Mouse (Mus musculus) gastrocnemius, adult 18-20 months (tissue): ENCODE measurements around the gene Ano3. TPM values are rescaled to one million over a fixed set of nuclear protein-coding genes. Genes with fewer than 3 reads are reported as not detected.
"Not testable (repeated sequence)": the region's sequence is repeated elsewhere in the genome, so short reads cannot be mapped to it uniquely, and the experiment has no call there.

Experiments
- DNase-seq: peaks from one replicate; pipeline ENCODE4 v3.0.0; 2021; ENCODE audit warnings: low spot score
- long read RNA-seq, 2 experiments: library from polyadenylated mRNA; stranded (forward); transcript quantifications; one replicate each; pipeline ENCODE4 v2.0.0; 2021
- total RNA-seq, 2 experiments: library from RNA; stranded (reverse); gene quantifications; 2 replicates each; pipeline ENCODE4 v1.2.3; 2021

The Ano3 gene
- total RNA-seq: under 1 TPM; 0.05 to 0.07 TPM
- long read RNA-seq, experiment 1, partial matches to known transcripts: 0 of 1 reads
- long read RNA-seq, experiment 1, other reads (novel, unspliced or antisense): 1 of 1 reads
- long read RNA-seq, experiment 2: 0 reads

DNA sequence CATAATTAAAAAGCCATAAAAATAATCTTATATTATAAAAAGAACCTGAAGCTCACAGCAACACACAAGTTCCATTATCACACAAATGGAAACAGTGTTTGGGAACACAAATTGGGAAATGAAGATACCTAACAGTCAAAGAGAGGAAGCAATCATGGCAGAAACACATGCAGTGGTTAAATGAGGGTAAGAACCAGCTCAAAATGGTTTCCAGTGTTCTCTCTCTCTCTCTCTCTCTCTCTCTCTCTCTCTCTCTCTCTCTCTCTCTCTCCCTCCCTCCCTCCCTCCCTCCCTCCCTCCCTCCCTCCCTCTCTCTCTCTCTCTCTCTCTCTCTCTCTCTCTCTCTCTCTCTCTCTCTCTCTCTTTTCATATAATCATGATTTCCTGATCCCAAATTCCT is at the start of gene Ano3:
Gene Ano3, minus strand, starts transcription at position 101 of the 400 bp plus-strand sequence.
- DNase-seq: not testable (repeated sequence)

DNA sequence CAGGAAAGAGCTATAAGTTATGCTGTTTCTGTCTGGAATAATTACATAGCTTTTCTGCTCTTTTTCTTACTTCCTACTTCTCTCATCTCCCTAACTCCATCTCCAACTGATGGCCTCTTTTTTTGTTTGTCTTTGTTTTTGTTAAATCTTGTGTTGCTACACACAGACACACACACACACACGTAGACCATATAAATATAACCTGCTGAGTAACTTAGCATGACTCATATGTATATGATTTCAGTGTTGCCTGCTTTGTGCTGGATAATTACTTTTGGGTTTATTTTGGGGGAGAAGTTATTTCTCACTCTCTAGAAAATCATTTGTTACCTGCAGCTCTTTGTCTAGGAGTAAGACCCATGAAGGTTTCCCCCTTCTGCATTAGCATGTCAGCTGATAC is 39.3 kb upstream of the Ano3 start:
- DNase-seq: no peak

DNA sequence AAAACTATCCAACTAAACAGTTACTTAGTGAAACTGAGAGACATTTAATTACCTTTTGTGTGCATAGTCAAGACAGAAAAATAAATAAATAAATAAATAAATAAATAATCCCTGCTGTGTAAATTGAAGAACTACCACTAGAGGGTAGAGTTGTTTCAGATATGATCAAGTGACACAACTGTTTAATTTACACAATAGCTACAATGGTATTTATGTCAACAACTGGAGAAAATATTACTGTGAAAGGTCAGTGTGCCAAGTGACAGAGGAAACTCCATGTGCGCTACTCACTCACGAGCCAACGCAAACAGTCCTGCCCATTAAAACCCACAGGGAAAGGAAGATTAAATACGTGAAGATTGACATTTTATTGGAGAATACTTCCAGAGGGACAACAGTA is 38.8 kb upstream of the Ano3 start:
- no peak for DNase-seq

DNA sequence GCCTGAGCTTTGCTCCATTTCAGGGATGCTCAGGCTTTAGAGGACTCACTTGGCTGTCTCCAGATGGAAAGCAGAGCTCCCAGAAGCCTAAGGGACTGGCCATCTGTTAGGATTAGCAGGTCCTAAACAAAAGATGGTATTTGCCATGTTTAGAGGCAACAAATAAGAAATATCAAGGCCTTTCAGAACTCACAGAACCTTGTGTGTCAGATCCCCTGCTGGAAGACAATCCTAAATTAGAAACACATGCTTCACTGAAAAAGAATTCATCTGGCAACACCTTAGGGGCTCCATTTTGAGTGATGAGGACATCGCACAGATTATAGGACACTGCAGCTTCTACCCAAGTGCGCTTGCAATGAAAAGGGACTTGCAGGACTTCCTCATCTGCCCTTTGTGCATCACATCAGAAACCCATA is 35.1 kb upstream of the Ano3 start:
- no peak for DNase-seq

DNA sequence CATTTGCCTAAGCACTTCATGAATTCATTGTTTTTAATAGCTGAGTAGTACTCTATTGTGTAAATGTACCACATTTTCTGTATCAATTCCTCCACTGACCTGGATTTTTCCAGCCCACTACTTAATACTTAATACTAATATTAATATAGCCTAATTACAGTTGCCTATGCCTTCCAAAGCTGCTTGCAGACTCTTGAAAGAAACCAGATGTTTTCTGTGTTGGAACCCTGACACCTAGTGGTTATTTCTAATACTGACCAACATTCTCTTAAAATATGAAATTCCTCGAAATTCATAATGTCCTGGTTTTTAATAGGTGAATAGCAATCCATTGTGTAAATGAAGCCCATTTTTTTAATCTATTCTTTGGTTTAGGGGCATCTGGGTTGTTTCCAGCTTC is 31.0 kb upstream of the Ano3 start:
- DNase-seq: no peak

DNA sequence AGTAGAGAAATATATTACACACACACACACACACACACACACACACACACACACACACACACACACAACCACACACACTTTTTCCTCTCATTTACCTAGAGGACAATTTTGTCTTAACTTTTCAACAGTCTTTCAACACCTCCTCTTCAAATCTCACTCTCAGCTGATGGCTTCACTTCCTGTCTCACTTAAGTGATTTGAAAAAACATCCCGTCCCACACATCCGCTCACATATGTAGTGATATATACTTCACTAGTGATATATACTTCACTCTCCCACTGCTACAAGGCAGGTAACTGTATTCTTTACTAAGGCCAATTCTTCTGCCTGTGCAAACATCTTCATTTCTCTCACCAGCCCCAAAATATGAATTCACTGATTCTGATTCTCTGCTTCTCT is 28.9 kb upstream of the Ano3 start:
- no peak for DNase-seq

DNA sequence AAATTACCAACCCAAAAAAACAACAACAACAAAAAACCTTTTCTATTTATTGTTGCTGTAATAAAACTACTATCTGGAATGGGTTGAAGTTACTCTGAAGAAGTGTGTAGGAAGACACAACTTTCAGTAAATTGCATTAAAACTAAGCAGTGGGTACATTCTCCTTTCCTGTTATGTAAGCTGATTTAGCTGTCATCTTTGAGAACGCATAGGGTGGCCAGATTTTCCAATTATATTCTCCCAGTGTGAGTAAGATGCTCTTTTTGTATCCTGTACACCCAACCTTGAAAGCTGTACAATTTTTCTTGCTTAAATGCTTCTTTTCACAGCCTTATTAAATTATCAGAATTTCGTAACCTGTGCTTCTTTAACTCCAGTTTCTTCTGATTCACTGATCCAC is 26.1 kb upstream of the Ano3 start:
- DNase-seq: no peak

DNA sequence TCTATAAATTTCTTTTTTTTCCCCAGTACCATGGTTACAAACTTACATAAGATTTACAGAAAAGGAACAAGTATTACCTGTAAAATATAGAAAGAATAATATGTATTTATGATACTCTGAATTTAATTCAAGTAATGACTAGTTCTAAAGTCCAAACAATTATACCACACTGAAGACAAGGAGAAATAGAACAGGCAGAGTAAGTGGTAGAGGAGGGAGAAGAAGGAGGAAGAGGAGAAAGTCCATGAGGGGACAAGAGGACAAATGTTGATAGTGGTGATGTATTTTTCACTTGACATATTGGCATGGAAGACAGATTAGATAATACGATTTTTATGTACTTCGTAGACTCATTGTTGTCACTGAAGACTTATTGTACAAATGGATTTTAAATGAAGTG is 19.4 kb upstream of the Ano3 start:
- DNase-seq: no peak

DNA sequence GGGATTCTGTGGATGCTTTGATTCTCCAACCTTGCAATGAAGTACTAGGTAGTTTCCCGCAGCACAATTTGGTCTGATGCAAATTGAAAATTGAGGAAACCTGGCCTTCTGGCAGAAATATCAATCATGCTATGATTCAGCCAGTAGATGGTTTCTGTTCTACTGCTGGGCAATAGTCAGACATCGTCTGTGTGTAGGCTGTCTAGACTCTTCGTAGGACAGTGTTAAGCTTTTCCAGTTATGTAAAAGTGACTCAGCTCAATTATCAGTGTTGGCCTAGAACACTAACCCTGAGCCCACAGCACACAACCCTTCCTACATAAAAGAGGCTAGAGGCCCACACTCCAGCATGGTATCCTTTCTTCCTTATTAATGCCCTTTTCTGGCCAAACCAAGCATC is 14.7 kb upstream of the Ano3 start:
- no peak for DNase-seq

DNA sequence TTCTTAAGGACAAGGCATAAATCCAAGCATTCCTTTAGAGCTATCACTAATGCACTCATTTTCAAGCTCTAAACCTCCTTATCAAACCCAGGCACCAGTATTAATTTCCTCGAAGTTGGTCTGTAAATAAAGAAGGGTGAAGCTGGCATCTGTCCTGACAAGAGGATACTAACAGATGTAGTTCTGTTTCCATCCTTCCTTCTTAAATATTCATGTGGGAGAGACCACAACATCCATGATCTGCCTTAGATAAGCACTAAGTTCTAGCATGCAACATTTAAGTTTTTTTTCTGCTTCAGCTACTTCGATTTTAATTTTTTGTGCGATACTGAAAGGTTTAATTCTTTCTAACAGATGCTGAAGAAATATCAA is 305 bp downstream of the Ano3 start:
- no peak for DNase-seq

DNA sequence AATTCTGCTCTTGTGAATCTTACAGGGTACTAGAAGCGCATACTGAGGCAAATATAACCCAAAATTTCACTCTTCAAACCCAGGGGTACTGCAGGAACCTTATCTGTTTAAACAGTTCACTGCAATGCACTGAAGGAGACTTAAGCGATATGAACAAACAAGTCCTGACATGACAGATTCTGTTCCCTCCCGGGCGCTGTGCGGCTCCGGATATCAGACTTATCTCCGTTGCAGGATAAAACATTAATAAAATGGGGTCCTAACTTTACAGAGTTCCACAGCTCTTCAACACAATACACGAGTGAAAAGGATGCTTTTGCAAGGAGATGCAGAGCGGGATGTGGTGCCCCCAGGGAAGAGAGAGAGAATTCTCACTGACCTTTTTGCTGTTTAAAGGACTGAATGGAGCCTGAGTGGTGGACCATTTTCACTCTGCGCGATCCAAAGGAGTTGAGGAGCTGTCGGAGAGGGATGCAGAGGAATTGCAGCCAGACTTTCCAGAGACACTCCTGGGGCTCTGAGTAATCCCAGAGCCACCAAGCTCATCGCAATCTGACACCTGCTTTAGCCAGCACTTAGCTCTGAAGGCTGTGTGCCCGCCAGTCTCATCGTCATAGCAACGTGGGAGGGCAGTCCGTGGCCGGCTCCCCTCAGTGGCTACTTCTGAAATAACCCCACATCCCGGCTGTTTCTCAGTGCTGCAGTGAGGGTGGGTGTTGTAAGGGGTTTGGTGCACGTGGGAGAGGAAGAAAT is 868 bp downstream of the Ano3 start:
- peak; percentile 3 for DNase-seq

DNA sequence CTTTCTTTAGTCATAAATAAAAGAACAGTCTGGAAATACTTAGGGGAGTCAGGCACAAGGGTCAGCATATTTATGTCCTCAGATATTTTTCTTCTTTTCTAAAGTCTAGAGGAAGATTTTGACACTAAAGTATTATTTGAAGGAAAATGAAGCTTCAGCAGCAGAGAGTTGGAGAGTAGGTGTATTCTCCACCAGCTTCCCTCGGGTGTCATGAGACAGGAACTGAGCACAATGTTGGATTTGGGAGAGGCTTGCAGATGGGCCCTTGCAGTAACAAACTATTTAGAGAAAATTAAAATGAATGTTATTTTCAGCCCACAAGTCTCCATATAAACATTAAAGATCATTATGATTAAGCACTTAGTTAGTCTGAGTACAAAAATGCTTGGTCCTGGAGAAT is 5.6 kb downstream of the Ano3 start:
- no peak for DNase-seq

DNA sequence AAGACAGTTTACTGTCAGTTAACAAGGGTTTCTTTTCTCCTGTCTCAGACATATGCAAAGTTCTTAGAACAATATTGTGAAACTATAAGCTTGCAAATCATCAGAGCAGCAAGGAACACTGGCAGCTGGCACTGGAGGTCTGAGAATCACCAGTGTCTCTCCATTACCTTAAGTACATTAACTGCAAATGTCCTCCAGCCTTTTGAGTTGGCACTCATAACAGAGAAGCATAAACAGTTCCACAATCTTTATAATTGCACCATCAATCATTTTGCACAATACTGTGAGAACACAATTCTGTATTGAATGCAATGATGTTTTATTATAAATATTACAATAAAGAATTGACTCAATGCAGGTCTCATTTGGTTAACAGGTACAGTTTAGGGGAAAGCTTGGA is 15.0 kb downstream of the Ano3 start:
- no peak for DNase-seq

DNA sequence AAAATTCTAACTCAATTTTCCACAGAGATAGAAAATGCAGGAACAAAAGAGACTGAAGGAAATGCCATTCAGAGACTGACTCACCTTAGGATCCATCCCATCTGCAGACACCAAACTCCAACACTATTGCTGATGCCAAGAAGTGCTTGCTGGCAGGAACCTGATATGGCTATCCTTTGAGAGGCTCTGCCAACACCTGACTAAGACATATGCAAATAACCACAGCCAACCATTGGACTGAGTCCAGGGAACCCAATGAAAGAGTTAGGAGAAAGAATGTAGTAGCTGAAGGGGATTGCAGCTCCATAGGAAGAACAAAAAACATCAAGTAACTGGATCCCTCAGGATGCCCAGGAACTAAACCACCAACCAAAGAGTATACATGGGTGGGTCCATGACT is 21.6 kb downstream of the Ano3 start:
- peak; percentile 35 for DNase-seq

DNA sequence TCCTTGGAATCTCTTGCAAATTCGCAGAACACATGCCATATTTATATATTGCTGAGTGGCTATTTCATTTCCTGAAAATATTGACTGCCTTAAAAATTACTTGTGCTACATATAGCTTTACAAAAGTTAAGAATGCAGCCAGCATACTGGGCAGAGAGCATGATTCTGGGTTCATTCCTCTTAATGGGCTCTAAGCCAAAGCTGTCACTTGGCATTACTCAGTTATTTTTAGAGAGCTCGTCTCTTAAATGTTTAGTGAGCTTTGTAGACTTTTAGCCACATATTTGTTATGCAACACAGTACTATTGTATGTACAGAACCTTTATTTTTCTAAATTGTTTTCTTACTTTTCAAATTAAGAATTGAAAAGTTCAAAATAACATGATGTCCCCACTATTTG is 41.2 kb downstream of the Ano3 start:
- no peak for DNase-seq

DNA sequence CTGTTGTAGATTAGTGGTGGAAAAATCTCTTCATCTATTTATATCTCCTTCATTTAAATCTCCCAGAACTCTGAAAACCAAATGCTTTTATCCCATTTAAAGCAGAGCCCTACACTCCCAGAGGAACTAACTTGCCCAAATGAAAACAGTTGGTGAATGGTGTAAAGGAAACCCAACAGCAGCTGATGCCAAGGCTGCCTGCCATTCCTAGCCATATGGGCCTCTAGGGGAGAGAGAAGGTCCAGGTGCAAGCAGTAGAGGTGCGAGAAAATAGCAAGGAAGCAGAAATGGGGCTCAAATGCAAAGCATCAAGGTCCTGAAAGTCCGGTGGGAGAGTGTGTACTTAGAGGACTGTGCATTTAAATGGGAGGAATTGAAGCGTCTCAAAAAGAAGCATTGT is 44.2 kb downstream of the Ano3 start:
- no peak for DNase-seq

DNA sequence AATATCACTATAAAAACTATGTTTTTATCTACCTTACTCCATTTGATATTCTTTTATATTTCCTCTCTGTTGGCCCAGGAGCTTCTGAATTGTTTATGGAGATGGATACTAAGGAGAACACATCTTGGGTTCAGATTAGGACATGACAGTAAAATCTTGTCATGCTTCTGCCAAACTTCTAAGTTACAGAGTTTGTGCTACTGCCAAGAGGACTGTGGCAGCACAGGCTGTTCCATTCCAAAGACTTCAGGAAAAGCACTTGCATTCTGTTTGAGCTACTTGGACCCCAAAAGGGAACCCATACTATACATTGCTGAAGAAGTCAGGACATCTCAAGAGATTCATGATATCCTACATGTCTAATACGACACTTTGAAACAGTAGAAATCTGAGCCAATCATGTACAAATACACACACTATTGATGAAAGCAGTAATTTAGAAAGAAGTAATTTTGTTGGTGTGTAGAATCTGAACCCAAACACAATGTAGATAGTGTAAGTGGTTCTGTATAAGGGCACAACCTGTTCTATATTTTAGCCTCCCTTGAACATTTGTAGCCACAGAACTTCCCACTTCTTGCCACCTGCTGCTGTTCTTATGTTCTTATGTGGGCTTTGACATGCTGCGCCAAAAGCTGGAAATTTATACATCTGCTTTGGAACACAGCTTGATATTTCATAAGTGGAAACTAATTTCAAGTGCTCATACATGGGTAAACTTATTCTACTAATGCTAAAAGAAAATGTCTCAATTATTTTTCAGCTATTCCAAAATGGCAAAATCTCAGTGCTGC is 54.0 kb downstream of the Ano3 start:
- peak; percentile 27 for DNase-seq

DNA sequence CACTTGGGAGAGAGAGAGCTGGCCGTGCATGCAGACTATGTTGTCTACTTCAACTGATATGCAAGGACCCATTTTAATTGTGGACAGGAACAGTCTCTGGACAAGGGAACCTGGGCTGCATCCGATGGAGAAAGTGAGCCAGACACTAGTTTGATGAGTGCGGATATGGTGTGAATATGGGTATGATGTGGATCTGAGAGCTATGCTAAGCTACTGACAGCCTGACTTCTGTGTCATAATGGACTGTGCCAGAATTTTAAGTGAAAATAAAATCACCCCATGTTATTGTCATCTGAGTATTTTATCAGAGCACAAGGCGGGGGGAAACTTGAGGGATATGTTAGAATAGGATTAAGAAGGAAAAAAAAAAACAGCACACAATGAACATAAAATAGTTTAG is 79.1 kb downstream of the Ano3 start:
- DNase-seq: no peak

DNA sequence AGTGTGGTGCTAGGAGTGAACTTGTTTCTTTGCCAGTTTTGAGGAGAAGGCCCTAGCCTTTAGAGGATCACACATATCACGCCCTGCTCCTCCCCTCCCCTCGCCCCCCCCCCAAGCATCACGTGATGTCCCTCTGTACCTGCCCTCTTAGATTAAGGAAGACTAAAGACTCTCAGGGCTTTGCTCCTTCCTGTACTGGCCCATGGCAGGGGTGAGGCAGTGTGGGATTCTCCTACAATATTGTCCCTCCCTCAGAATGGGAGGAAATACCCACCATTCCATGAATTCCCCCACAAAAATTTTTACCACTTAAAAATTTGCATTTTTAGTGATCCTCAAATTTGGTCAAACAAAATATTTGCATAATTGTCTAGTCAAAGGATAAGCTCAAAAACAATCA is 85.1 kb downstream of the Ano3 start:
- no peak for DNase-seq

DNA sequence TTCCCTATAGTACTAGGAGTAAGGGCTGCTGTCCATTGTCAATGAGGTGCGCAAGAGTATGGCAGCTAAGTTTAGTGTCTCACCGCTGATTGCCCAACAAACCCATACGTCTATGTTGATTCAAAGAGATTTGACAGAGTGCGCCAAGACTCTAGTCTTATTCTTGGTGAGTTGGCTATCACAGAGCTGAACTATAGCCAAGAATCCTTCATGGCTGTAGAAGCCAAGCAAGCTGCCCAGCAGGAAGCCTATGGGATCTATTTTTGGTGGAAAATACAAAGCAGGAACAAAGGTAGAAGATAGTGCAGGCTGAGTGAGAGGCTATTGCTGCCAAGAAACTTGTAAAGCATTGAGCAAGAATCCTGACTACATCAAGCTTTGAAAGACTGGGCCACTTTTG is 87.3 kb downstream of the Ano3 start:
- no peak for DNase-seq

DNA sequence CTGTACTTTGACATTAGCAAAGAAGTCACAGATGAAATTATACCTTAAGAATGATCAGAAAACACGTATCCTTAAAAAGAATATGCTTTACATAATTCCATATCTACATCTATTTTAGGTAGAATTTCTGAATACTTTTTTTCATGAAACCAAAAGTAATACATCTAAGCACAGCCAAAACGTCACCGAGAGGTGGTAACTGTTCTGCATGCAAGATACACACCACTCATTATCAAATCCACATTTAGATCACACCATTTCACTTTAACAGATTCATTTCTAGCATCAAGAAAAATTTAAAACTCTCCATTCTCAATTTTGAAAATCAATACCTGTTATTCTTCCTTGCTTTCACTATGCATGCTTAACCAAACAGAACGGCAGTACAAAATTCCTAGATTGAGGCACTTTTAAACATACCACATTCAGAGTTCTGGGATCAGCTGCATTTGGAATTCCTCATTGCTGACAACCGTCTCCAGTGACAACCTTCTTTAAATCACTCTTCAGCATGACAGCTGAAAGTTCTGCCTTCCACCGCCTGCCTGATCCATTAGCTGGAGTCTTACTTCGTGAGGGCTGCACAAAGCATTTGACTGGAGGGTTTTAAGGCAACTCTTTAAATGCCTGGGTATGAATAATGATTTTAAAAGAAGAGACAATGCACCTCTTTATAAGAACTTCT is 111.0 kb downstream of the Ano3 start:
- DNase-seq: no peak

DNA sequence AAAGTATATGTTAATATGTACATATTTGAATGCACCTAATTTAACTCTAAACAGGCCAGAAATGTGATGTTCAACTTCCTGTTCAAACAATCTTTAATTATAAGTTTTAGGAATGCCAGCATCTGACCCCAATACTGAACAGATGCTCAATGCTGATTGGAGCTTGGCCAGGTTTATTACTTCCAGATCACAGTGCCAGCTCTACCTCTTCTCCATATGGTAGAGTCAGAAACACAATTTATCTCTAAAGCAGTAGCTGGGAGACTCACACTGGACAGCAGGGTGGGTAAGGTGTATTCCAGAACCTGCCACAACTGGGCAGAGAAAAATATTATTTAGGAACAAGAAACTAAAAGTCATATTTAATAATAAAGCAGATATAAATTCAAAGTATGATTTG is 134.5 kb downstream of the Ano3 start:
- DNase-seq: no peak
